Mouse (Mus musculus) lung, postnatal 0 days (tissue): Measurements from ENCODE around the gene Atpaf1. TPM values are rescaled to one million over a fixed set of nuclear protein-coding genes. Genes with fewer than 3 reads are reported as not detected.

Experiments used
- ATAC-seq: fragments of 200-750 bp; cut with Nextera tagmentation; 2 replicates; pipeline ENCODE4 v1.8.0; 2017; ENCODE audit warnings: moderate library complexity
- DNase-seq: peaks from one replicate; pipeline ENCODE4 v3.0.0-alpha.2; 2016; ENCODE audit warnings: low spot score
- H3K27ac ChIP-seq: fragments of 300-500 bp; sonication (generic); 2 replicates; pipeline ENCODE4 v1.5.1; 2014; ENCODE audit warnings: antibody characterized with exemption, mild to moderate bottlenecking, low read length, mixed read lengths
- H3K27me3 ChIP-seq: fragments of 300-500 bp; sonication (generic); replicated peaks from 2 replicates; pipeline ENCODE4 v1.6.1; 2014; ENCODE audit warnings: low read length, mixed read lengths; ENCODE audit not compliant: insufficient read depth
- H3K36me3 ChIP-seq: fragments of 300-500 bp; sonication (generic); 2 replicates; pipeline ENCODE4 v1.6.1; 2014; ENCODE audit warnings: low read length, mixed read lengths; ENCODE audit not compliant: insufficient read depth
- H3K4me1 ChIP-seq: fragments of 300-500 bp; sonication (generic); 2 replicates; pipeline ENCODE4 v1.6.1; 2014; ENCODE audit warnings: antibody characterized with exemption, low read depth, low read length, mixed read lengths; ENCODE audit not compliant: insufficient read depth
- H3K4me2 ChIP-seq: fragments of 300-500 bp; sonication (generic); replicated peaks from 2 replicates; pipeline ENCODE4 v1.6.1; 2014; ENCODE audit warnings: low read depth, mild to moderate bottlenecking, low read length, moderate library complexity, mixed read lengths
- H3K4me3 ChIP-seq: fragments of 300-500 bp; sonication (generic); 2 replicates; pipeline ENCODE4 v1.5.1; 2014; ENCODE audit warnings: low read depth, low read length
- H3K9ac ChIP-seq: fragments of 300-500 bp; sonication (generic); replicated peaks from 2 replicates; pipeline ENCODE4 v1.6.1; 2014; ENCODE audit warnings: low read depth, mild to moderate bottlenecking
- H3K9me3 ChIP-seq: fragments of 300-500 bp; sonication (generic); 2 replicates; pipeline ENCODE4 v1.6.1; 2016; ENCODE audit warnings: low read length, mixed read lengths
- CTCF ChIP-seq: IDR thresholded peaks from 2 replicates; pipeline ENCODE4 v1.5.1; 2016; ENCODE audit warnings: antibody characterized with exemption, mild to moderate bottlenecking
- EP300 ChIP-seq: IDR thresholded peaks from 2 replicates; pipeline ENCODE4 v1.6.1; 2016; ENCODE audit warnings: antibody characterized with exemption, mild to moderate bottlenecking, control low read depth
- WGBS: fragments of 180-500 bp; shearing (Covaris S2); extraction: QIAGEN DNeasy Blood & Tissue Kit; methylation state at CpG from one replicate; pipeline ENCODE4 v1.1.7; 2014; 5-methylcytosine and 5-hydroxymethylcytosine counted together
- polyA plus RNA-seq: library from polyadenylated mRNA; unstranded; fragments of >200 nt; fragmentation: Nextera tagmentation; extraction: Ambion mirVana; gene quantifications from 2 replicates; pipeline ENCODE4 v1.2.1, GENCODE M21; 2015

The Atpaf1 gene
- polyA plus RNA-seq, 1 experiment from 2014 or later, result 30.0 TPM

GRCm38 (mm10) chr4:115820944-115821343 lies 36.3 kb downstream of the Atpaf1 start:
- no peaks in the 10 kb centered on the region for H3K9me3 ChIP-seq
- no peak for DNase-seq
- TF ChIP-seq CTCF, result no peak
- no peak for TF ChIP-seq EP300
- no peak overlapping the region for H3K4me2 ChIP-seq
- no peaks in the 10 kb centered on the region for H3K36me3 ChIP-seq
- H3K27ac ChIP-seq, result no peak overlapping the region
- H3K4me3 ChIP-seq, result no peak overlapping the region
- H3K27me3 ChIP-seq, result no peaks in the 10 kb centered on the region
- H3K9ac ChIP-seq, result no peak overlapping the region
- no peak for ATAC-seq
- no peaks in the 10 kb centered on the region for H3K4me1 ChIP-seq
- 69% methylated on average over 3 of the region's 3 CpGs for WGBS

- no peak overlapping the region for H3K27ac ChIP-seq
- DNase-seq, result no peak
Observed at GRCm38 (mm10) chr4:115821431-115821830, 36.8 kb downstream of the Atpaf1 start.

DNA sequence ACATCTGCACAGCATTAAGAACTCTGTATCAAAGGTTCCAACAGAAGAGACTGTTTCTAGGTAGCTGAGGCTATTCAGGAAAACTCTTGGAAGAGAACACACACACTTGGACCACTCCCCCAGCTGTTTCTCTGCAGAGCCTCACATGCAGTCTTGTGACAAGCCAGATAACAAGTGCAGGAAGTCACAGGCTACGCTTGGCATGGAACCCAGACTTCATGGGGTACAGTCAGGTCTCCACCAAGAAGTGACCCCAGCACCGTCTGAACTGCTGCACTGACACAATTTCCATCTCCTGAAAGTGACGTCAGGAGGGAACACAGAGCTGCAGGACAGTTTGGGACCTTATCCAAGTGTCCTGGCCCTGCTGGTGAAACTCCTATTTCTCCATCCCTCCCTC lies 37.3 kb downstream of the Atpaf1 start:
- Histone ChIP-seq H3K27me3 (no peaks in the 10 kb centered on the region), H3K4me2 (no peak overlapping the region), H3K9ac (no peak overlapping the region), H3K4me1 (no peaks in the 10 kb centered on the region), H3K9me3 (no peaks in the 10 kb centered on the region), H3K27ac (no peak overlapping the region), H3K4me3 (no peak overlapping the region), H3K36me3 (no peaks in the 10 kb centered on the region)
- DNase-seq, result no peak
- peak; percentile 25; the same call in 1 of the 2 replicates for ATAC-seq
- TF ChIP-seq EP300 (no peak), CTCF (no peak)
- 62% methylated on average over 3 of the region's 3 CpGs for WGBS

More at GRCm38 (mm10) chr4:115821431-115821830, 36.8 kb downstream of the Atpaf1 start:
- no peak overlapping the region for H3K4me3 ChIP-seq
- H3K9me3 ChIP-seq, result no peaks in the 10 kb centered on the region
- H3K4me2 ChIP-seq, result no peak overlapping the region
- H3K4me1 ChIP-seq, result no peaks in the 10 kb centered on the region
- no peaks in the 10 kb centered on the region for H3K36me3 ChIP-seq
- TF ChIP-seq CTCF (no peak), EP300 (no peak)
- ATAC-seq, result no peak
- no peak overlapping the region for H3K9ac ChIP-seq
- H3K27me3 ChIP-seq, result no peaks in the 10 kb centered on the region

DNA sequence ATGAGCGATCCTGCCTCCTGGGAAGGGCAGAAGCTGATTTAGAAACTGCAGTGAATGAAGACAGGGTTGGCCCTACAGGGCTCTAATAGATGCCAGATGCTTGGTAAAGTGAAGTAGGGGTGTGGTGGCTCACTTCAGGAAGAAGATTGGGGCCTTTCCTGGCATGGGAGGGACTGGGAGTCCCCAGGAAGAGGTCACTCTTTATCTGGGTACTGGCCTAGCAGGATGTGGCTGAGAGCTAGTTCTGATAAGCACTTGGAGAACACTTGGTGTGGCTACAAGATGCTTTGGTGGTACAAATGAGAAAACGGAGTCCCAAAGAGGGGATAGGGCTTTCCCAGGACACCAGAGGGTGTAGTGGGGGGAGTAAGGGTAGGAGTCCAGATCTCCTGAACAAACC lies 39.6 kb downstream of the Atpaf1 start:
- H3K36me3 ChIP-seq, result no peaks in the 10 kb centered on the region
- no peak overlapping the region for H3K27ac ChIP-seq
- no peak for DNase-seq
- H3K9me3 ChIP-seq, result no peaks in the 10 kb centered on the region
- no peak overlapping the region for H3K4me2 ChIP-seq
- TF ChIP-seq EP300, result no peak
- no peak for TF ChIP-seq CTCF
- no peak overlapping the region for H3K4me3 ChIP-seq
- no peak overlapping the region for H3K9ac ChIP-seq
- no peak for ATAC-seq
- 67% methylated on average over 2 of the region's 2 CpGs for WGBS
- peaks cover 10% of the 10 kb centered on the region; the same call in 1 of the 2 replicates for H3K4me1 ChIP-seq
- H3K27me3 ChIP-seq, result no peaks in the 10 kb centered on the region

GRCm38 (mm10) chr4:115825271-115825670 lies 40.7 kb downstream of the Atpaf1 start:
- DNase-seq (no peak), ATAC-seq (no peak)
- no peak overlapping the region for H3K4me3 ChIP-seq
- no peak overlapping the region for H3K27ac ChIP-seq
- 67% methylated on average over 2 of the region's 2 CpGs for WGBS
- TF ChIP-seq CTCF (no peak), EP300 (no peak)
- H3K4me1 ChIP-seq, result peaks cover 11% of the 10 kb centered on the region; the same call in 1 of the 2 replicates
- H3K9me3 ChIP-seq, result no peaks in the 10 kb centered on the region
- H3K9ac ChIP-seq, result no peak overlapping the region
- H3K27me3 ChIP-seq, result no peaks in the 10 kb centered on the region
- H3K36me3 ChIP-seq, result no peaks in the 10 kb centered on the region
- H3K4me2 ChIP-seq, result no peak overlapping the region

DNA sequence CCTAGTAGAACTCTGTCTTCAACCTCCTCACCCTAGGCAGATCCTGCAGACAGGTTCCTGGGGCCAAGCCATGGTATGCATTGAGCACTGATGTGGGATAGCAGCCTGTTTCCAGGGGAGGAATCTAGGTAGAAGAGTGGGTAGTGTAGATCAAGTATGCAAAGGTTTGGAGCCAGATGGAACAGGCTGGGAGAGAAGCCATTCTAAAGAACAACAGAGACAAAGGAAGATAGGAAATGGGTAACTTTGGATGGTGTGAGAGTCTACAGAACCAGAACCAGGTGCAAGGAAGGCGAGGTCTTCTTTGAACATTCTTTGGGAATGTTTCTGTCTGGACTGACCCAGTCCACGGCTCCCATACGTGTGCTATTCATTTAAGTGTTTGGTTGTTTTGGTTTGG lies 42.5 kb downstream of the Atpaf1 start:
- peaks cover 9% of the 10 kb centered on the region for H3K36me3 ChIP-seq
- peaks cover 16% of the 10 kb centered on the region for H3K4me1 ChIP-seq
- no peaks in the 10 kb centered on the region for H3K27me3 ChIP-seq
- H3K4me2 ChIP-seq, result peak overlapping the region; percentile 74; the same call in 1 of the 2 replicates
- H3K4me3 ChIP-seq, result peak overlapping the region; percentile 69; the same call in 1 of the 2 replicates
- TF ChIP-seq CTCF (no peak), EP300 (no peak)
- no peak overlapping the region for H3K27ac ChIP-seq
- no peak for DNase-seq
- H3K9me3 ChIP-seq, result no peaks in the 10 kb centered on the region
- no peak overlapping the region for H3K9ac ChIP-seq
- 62% methylated on average over 3 of the region's 3 CpGs for WGBS
- no peak for ATAC-seq

GRCm38 (mm10) chr4:115827535-115827887 lies 42.9 kb downstream of the Atpaf1 start:
- Histone ChIP-seq H3K27me3 (no peaks in the 10 kb centered on the region), H3K4me1 (peaks cover 16% of the 10 kb centered on the region), H3K9me3 (no peaks in the 10 kb centered on the region), H3K9ac (peak overlapping the region; percentile 57), H3K36me3 (peaks cover 12% of the 10 kb centered on the region), H3K4me3 (peak overlapping the region; percentile 69), H3K27ac (peak overlapping the region; percentile 86), H3K4me2 (peak overlapping the region; percentile 74)
- DNase-seq (no peak), ATAC-seq (no peak)
- WGBS, result 3% methylated on average over 4 of the region's 4 CpGs
- peak; percentile 11; the same call in 1 of the 2 replicates for TF ChIP-seq CTCF
- TF ChIP-seq EP300, result no peak
